Mouse (Mus musculus) kidney, embryonic 16.5 days (tissue): ENCODE results near the gene Tnfsfm13. TPM values are rescaled to one million over a fixed set of nuclear protein-coding genes. Genes with fewer than 3 reads are reported as not detected.

Source experiments
- ATAC-seq: fragments of 200-750 bp; cut with Nextera tagmentation; 2 replicates; pipeline ENCODE4 v1.8.0; 2017; ENCODE audit warnings: moderate TSS enrichment; ENCODE audit not compliant: low FRiP score, low TSS enrichment
- H3K27ac ChIP-seq: fragments of 300-500 bp; sonication (generic); 2 replicates; pipeline ENCODE4 v1.5.1; 2014; ENCODE audit warnings: low read length
- H3K27me3 ChIP-seq: fragments of 300-500 bp; sonication (generic); 2 replicates; pipeline ENCODE4 v1.6.1; 2014; ENCODE audit warnings: low read length, control low read depth, mixed read lengths; ENCODE audit not compliant: insufficient read depth
- H3K36me3 ChIP-seq: fragments of 300-500 bp; sonication (generic); 2 replicates; pipeline ENCODE4 v1.6.1; 2014; ENCODE audit warnings: low read length, control low read depth, mixed read lengths; ENCODE audit not compliant: insufficient read depth
- H3K4me1 ChIP-seq: fragments of 300-500 bp; sonication (generic); 2 replicates; pipeline ENCODE4 v1.6.1; 2014; ENCODE audit warnings: low read length, control low read depth, mixed read lengths; ENCODE audit not compliant: insufficient read depth
- H3K4me2 ChIP-seq: fragments of 300-500 bp; sonication (generic); replicated peaks from 2 replicates; pipeline ENCODE4 v1.6.1; 2014; ENCODE audit warnings: low read depth, low read length
- H3K4me3 ChIP-seq: fragments of 300-500 bp; sonication (generic); 2 replicates; pipeline ENCODE4 v1.5.1; 2014; ENCODE audit warnings: mild to moderate bottlenecking, low read length
- H3K9ac ChIP-seq: fragments of 300-500 bp; sonication (generic); replicated peaks from 2 replicates; pipeline ENCODE4 v1.6.1; 2014; ENCODE audit warnings: low read length
- H3K9me3 ChIP-seq: fragments of 300-500 bp; sonication (generic); 2 replicates; pipeline ENCODE4 v1.6.1; 2016; ENCODE audit warnings: low read length, control low read depth
- WGBS: fragments of 180-500 bp; shearing (Covaris S2); extraction: QIAGEN DNeasy Blood & Tissue Kit; methylation state at CpG from one replicate; pipeline ENCODE4 v1.1.7; 2014; 5-methylcytosine and 5-hydroxymethylcytosine counted together
- polyA plus RNA-seq: library from polyadenylated mRNA; unstranded; fragments of >200 nt; fragmentation: Nextera tagmentation; extraction: Ambion mirVana; gene quantifications from 2 replicates; pipeline ENCODE4 v1.2.1, GENCODE M21; 2015

Tnfsfm13 gene
- polyA plus RNA-seq, 1 experiment from 2014 or later, result 6.1 TPM

- Histone ChIP-seq H3K4me2 (peak overlapping the region; percentile 75), H3K9me3 (no peaks in the 10 kb centered on the region), H3K36me3 (peaks cover 15% of the 10 kb centered on the region), H3K4me3 (peak overlapping the region; percentile 75), H3K4me1 (peaks cover 42% of the 10 kb centered on the region), H3K27me3 (no peaks in the 10 kb centered on the region), H3K9ac (peak overlapping the region; percentile 57), H3K27ac (peak overlapping the region; percentile 96)
- 21% methylated on average over 12 of the region's 12 CpGs for WGBS
- ATAC-seq, result peak; percentile 55; the same call in 1 of the 2 replicates
These were observed 12.9 kb downstream of the Tnfsfm13 start for GRCm38 (mm10) chr11:69682840-69683533.

- ATAC-seq, result no peak
- Histone ChIP-seq H3K4me1 (peaks cover 42% of the 10 kb centered on the region), H3K27ac (peak overlapping the region; percentile 96), H3K27me3 (no peaks in the 10 kb centered on the region), H3K36me3 (peaks cover 18% of the 10 kb centered on the region), H3K9me3 (no peaks in the 10 kb centered on the region), H3K9ac (peak overlapping the region; percentile 89), H3K4me2 (peak overlapping the region; percentile 75), H3K4me3 (peak overlapping the region; percentile 75)
- 20% methylated on average over 24 of the region's 24 CpGs for WGBS
These were observed 13.6 kb downstream of the Tnfsfm13 start for GRCm38 (mm10) chr11:69682209-69682839.

GRCm38 (mm10) chr11:69681314-69682208 lies 14.3 kb downstream of the Tnfsfm13 start, which contains the start of gene Senp3:
Gene Senp3 (minus strand): TSS chr11:69682084.
- H3K36me3 ChIP-seq, result peaks cover 23% of the 10 kb centered on the region
- peaks cover 38% of the 10 kb centered on the region for H3K4me1 ChIP-seq
- ATAC-seq, result peak; percentile 97
- H3K4me2 ChIP-seq, result peak within 1 kb of the TSS; percentile 75
- whole genome bisulfite sequencing, result under 1% methylated on average over 74 of the region's 80 CpGs
- no peaks in the 10 kb centered on the region for H3K9me3 ChIP-seq
- H3K27ac ChIP-seq, result peak within 1 kb of the TSS; percentile 96
- H3K27me3 ChIP-seq, result no peaks in the 10 kb centered on the region
- peak within 1 kb of the TSS; percentile 89 for H3K9ac ChIP-seq
- H3K4me3 ChIP-seq, result peak within 1 kb of the TSS; percentile 75

- WGBS, result 92% methylated on average over 29 of the region's 30 CpGs
- peaks cover 26% of the 10 kb centered on the region for H3K4me1 ChIP-seq
These were observed 15.6 kb downstream of the Tnfsfm13 start for GRCm38 (mm10) chr11:69680136-69680855.

GRCm38 (mm10) chr11:69679144-69679543 lies 16.8 kb downstream of the Tnfsfm13 start:
- no peaks in the 10 kb centered on the region for H3K9me3 ChIP-seq
- 100% methylated on average over 2 of the region's 2 CpGs for WGBS
- no peaks in the 10 kb centered on the region for H3K27me3 ChIP-seq
- no peak overlapping the region for H3K4me3 ChIP-seq
- no peak for ATAC-seq
- no peak overlapping the region for H3K9ac ChIP-seq
- H3K4me2 ChIP-seq, result no peak overlapping the region
- peaks cover 26% of the 10 kb centered on the region for H3K4me1 ChIP-seq
- H3K27ac ChIP-seq, result no peak overlapping the region
- H3K36me3 ChIP-seq, result peaks cover 47% of the 10 kb centered on the region

More at GRCm38 (mm10) chr11:69680136-69680855, 15.6 kb downstream of the Tnfsfm13 start:
- Histone ChIP-seq H3K4me2 (peak overlapping the region; percentile 75), H3K4me3 (peak overlapping the region; percentile 75), H3K27me3 (no peaks in the 10 kb centered on the region), H3K9me3 (no peaks in the 10 kb centered on the region), H3K27ac (no peak overlapping the region), H3K9ac (peak overlapping the region; percentile 89), H3K36me3 (peaks cover 36% of the 10 kb centered on the region)
- no peak for ATAC-seq

GRCm38 (mm10) chr11:69672211-69672706 lies 23.6 kb downstream of the Tnfsfm13 start, which contains the start of gene Eif4a1:
Gene Eif4a1 (minus strand): TSS chr11:69672423.
- under 1% methylated on average over 36 of the region's 36 CpGs for WGBS
- peak; percentile 98 for ATAC-seq
- H3K27ac ChIP-seq, result peak within 1 kb of the TSS; percentile 98
- peak within 1 kb of the TSS; percentile 93 for H3K4me2 ChIP-seq
- H3K4me3 ChIP-seq, result peak within 1 kb of the TSS; percentile 100
- H3K27me3 ChIP-seq, result no peaks in the 10 kb centered on the region
- H3K9ac ChIP-seq, result peak within 1 kb of the TSS; percentile 100
- no peaks in the 10 kb centered on the region for H3K9me3 ChIP-seq
- H3K4me1 ChIP-seq, result peaks cover 22% of the 10 kb centered on the region
- peaks cover 76% of the 10 kb centered on the region for H3K36me3 ChIP-seq

GRCm38 (mm10) chr11:69671726-69672124 lies 24.2 kb downstream of the Tnfsfm13 start:
- H3K36me3 ChIP-seq, result peaks cover 72% of the 10 kb centered on the region
- no peaks in the 10 kb centered on the region for H3K9me3 ChIP-seq

GRCm38 (mm10) chr11:69670786-69671725 lies 24.8 kb downstream of the Tnfsfm13 start:
- H3K36me3 ChIP-seq, result peaks cover 72% of the 10 kb centered on the region
- H3K4me1 ChIP-seq, result peaks cover 22% of the 10 kb centered on the region
- peak; percentile 72 for ATAC-seq
- H3K4me3 ChIP-seq, result peak overlapping the region; percentile 100
- H3K27me3 ChIP-seq, result no peaks in the 10 kb centered on the region
- no peaks in the 10 kb centered on the region for H3K9me3 ChIP-seq
- under 1% methylated on average over 58 of the region's 61 CpGs for WGBS
- peak overlapping the region; percentile 100 for H3K9ac ChIP-seq
- peak overlapping the region; percentile 93 for H3K4me2 ChIP-seq
- H3K27ac ChIP-seq, result peak overlapping the region; percentile 98

More at GRCm38 (mm10) chr11:69671726-69672124, 24.2 kb downstream of the Tnfsfm13 start:
- peak; percentile 6; the same call in 1 of the 2 replicates for ATAC-seq
- Histone ChIP-seq H3K27ac (peak overlapping the region; percentile 98), H3K9ac (peak overlapping the region; percentile 100), H3K4me3 (peak overlapping the region; percentile 100), H3K4me1 (peaks cover 22% of the 10 kb centered on the region), H3K4me2 (peak overlapping the region; percentile 93), H3K27me3 (no peaks in the 10 kb centered on the region)
- 0% methylated on average over 42 of the region's 43 CpGs for WGBS
